Mouse (Mus musculus): Measurements from ENCODE around the gene Eogt. TPM values are rescaled to one million over a fixed set of nuclear protein-coding genes. Genes with fewer than 3 reads are reported as not detected.

Gene Eogt
- 16.3 TPM for polyA plus RNA-seq (2017; shearing (Covaris generic))

DNA sequence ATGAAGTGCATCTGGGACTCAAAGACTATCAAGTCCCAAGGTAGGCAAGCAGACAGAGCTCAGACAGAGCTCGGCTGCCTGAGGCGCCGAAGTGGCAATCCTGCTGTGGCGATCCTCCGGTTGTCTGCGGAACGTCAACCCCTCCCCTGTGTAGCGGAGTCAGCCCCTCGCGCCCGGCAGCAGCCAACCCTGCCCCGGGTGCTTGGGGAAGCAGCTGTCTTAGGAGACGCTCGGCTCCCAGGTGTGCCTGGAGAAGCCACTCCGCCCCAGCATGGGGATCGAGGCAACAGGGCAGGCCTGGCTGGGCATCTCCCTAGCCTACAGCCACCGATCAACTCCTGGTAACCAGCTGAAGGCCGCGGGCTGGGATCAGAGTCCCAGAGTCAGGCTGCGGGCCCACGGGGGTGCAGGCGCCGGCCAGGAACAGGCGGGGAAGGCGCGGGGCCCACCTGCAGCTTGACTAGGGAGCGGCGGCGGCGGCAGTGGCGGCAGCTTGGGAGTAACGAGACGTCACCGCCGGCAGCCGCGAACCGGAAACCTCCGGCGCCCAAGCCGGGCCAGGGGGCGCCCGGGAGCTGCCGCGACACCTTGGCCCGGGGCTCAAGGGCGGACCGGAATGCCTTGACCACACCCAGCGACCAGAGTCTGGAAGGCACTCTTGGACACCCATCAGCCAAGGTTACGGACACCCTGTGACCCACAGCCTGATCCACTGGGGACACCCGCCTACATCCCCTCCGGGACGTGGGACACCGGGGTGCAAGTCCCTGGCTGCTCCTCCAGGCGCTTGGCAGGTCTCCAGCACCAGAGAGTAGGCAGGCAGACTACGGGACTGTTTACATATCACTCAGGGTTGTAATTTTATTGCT, at the start of gene Eogt:
Gene Eogt, minus strand, starts transcription at position 800 of the 869 bp plus-strand sequence.

DNA sequence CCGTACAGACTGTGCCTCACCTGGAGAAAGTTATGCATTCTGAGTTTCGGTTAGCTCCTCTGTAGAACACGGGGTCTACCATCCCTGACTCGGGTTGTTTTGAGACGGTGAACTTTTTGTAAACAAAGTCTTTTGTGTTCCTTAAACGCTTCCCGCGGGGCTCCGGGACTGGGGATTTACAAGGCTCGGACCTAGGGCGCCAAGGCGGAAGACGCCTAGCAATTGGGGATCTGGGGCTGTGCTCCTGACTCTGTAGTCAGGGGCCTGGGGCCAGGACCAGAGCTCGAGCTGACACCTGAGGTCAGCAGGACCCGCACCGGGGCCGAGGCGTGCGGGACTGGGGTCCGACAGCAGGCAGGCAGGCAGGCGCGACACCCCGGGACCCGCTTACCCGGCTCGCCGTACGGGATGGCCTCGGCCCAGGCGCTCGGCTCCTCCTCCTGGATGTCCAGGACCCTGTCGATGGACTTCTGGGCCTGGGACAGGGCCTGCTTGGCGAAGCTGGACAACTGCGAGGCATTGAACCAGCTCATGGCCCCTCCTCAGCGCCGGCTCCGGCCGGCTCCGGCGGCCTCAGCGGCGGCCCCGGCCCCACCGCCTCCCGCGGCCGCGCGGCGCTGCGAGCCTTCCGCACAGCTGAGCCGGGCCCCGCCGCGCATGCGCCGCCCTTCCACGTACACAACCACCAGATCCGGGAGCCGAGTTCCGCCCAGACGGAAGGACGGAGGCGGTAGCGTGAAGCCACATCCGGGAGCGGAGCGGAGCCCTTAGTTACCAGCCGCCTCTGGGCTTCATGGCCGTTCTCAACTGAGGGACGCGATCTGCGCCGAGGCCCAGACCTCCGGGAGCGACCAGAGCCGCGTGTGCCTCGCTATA, 29.7 kb upstream of the Eogt start, which contains the start of gene Tmf1:
Gene Tmf1, minus strand, starts transcription at position 632 of the 876 bp plus-strand sequence.

DNA sequence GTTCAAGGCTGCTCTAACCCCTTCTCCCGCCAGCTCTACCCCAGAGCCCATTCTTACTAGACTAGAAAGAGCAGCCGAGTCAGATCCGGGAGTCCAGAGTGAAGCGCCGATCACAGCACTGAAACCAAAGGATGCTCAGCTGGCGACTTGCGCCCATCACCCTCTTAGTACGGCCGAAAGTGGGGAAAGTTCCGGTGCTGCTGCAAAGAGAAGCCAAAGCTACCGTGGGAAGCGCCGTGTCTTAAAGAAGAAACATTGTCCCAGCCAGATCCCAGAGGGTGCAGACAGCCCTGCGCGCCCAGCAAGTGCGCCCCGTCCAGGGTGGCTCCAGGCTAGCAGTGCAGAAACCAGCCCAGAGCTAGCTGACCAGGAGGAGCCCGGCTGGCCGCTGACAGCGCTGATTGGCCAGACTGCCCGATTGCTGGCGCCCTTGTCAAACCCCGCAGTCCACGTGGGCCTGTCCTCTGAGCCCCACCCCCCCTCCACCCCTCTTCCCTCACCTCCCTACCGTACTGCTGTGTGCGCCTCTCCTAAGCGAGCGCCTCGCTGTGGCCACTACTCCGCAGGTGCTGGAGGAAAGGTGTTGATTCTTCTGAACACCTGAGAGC, 88.8 kb downstream of the Eogt start, which contains the start of gene Fam19a4:
Gene Fam19a4, minus strand, starts transcription at position 340 of the 608 bp plus-strand sequence.

Other genes with a start within 250 kb of the Eogt start
- gene Fam19a4, start 88.8 kb downstream of the Eogt start, polyA plus RNA-seq (2017; shearing (Covaris generic)) = not detected
- gene Tmf1, start 29.9 kb upstream of the Eogt start, polyA plus RNA-seq (2017; shearing (Covaris generic)) = 41.6 TPM
- 28.0 TPM for gene Uba3, start 56.5 kb upstream of the Eogt start, polyA plus RNA-seq (2017; shearing (Covaris generic))
- 202 TPM for gene Arl6ip5, start 61.5 kb upstream of the Eogt start, polyA plus RNA-seq (2017; shearing (Covaris generic))
- gene Lmod3, start 103.6 kb upstream of the Eogt start, polyA plus RNA-seq (2017; shearing (Covaris generic)) = not detected

Measured in effector memory CD4-positive, alpha-beta T cell, adult 5 months (primary cell).